Mouse (Mus musculus) midbrain, embryonic 13.5 days (tissue): ENCODE measurements around the gene Cpxm2. TPM values are rescaled to one million over a fixed set of nuclear protein-coding genes. Genes with fewer than 3 reads are reported as not detected.

Experiments
- ATAC-seq: fragments of 200-750 bp; cut with Nextera tagmentation; 2 replicates; pipeline ENCODE4 v1.8.0; 2017; ENCODE audit warnings: mild to moderate bottlenecking, moderate TSS enrichment, moderate library complexity
- H3K27ac ChIP-seq: fragments of 300-500 bp; sonication (generic); 2 replicates; pipeline ENCODE4 v1.5.1; 2015; ENCODE audit warnings: inconsistent platforms, mild to moderate bottlenecking, moderate library complexity
- H3K27me3 ChIP-seq: fragments of 300-500 bp; sonication (generic); 2 replicates; pipeline ENCODE4 v1.6.1; 2015; ENCODE audit warnings: mild to moderate bottlenecking, inconsistent platforms
- H3K36me3 ChIP-seq: fragments of 300-500 bp; sonication (generic); 2 replicates; pipeline ENCODE4 v1.6.1; 2015; ENCODE audit warnings: mild to moderate bottlenecking, inconsistent platforms
- H3K4me1 ChIP-seq: fragments of 300-500 bp; sonication (generic); replicated peaks from 2 replicates; pipeline ENCODE4 v1.6.1; 2015; ENCODE audit warnings: inconsistent platforms
- H3K4me2 ChIP-seq: fragments of 300-500 bp; sonication (generic); replicated peaks from 2 replicates; pipeline ENCODE4 v1.6.1; 2015; ENCODE audit warnings: moderate library complexity, mild to moderate bottlenecking, inconsistent platforms
- H3K4me3 ChIP-seq: fragments of 300-500 bp; sonication (generic); replicated peaks from 2 replicates; pipeline ENCODE4 v1.5.1; 2015; ENCODE audit warnings: mild to moderate bottlenecking, inconsistent platforms
- H3K9ac ChIP-seq: fragments of 300-500 bp; sonication (generic); replicated peaks from 2 replicates; pipeline ENCODE4 v1.6.1; 2015; ENCODE audit warnings: mild to moderate bottlenecking, inconsistent platforms
- H3K9me3 ChIP-seq: fragments of 300-500 bp; sonication (generic); 2 replicates; pipeline ENCODE4 v1.6.1; 2016; ENCODE audit warnings: mild to moderate bottlenecking, inconsistent platforms
- WGBS: fragments of 180-500 bp; shearing (Covaris S2); methylation state at CpG from one replicate; pipeline ENCODE4 v1.1.7; 2015; 5-methylcytosine and 5-hydroxymethylcytosine counted together
- polyA plus RNA-seq: library from polyadenylated mRNA; unstranded; fragments of >200 nt; fragmentation: Nextera tagmentation; extraction: Ambion mirVana; gene quantifications from 2 replicates; pipeline ENCODE4 v1.2.1, GENCODE M21; 2015

Cpxm2 gene
- polyA plus RNA-seq, 1 experiment from 2014 or later: 0.54 TPM

DNA sequence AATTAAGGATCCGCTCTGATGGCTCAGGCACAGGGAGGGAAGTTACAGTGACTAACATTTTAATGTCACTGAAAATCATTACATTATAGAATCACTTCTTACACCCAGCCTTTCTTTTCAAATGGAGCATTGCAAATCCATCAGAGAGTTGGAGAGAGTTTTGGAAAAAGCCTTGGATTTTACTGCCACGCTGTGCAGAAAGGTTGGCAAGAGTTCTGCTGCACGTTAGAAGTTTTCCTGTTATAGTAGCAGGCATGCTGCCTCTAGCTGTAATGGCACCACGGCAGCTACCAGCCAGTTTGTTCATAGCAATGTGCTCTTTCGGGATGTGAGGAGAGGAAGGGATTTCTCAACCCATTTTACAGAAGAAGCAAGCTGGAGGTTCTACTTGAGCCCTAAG, 20.2 kb upstream of the Cpxm2 start:
- no peak overlapping the region for H3K9ac ChIP-seq
- H3K9me3 ChIP-seq: no peaks in the 10 kb centered on the region; the same call in 1 of the 2 replicates
- H3K27me3 ChIP-seq: no peaks in the 10 kb centered on the region
- H3K27ac ChIP-seq: no peak overlapping the region
- WGBS: 87% methylated on average over 5 of the region's 5 CpGs
- peaks cover 4% of the 10 kb centered on the region for H3K4me1 ChIP-seq
- ATAC-seq: no peak
- H3K36me3 ChIP-seq: no peaks in the 10 kb centered on the region
- H3K4me3 ChIP-seq: no peak overlapping the region
- H3K4me2 ChIP-seq: no peak overlapping the region

DNA sequence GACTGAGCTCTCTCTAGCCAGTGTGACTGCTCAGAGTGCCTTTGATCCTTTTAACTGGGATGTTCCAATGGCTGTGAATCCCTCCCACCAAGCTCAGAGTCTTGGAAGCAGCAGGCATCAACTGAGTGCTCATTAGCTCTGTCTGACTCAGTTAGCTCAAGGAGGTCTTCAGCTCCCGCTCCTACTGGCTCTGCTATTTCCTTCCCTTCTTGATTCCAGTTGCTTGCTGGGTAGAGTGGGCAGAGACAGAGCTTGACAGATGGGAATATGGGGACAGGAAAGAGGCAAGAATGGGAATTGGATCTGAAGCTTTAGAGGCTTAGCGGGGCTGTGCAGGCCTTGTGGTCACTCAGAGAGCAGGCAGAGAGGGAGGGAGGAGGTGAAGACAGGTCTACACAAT, 19.8 kb upstream of the Cpxm2 start:
- WGBS: 78% methylated on average over 2 of the region's 2 CpGs

DNA sequence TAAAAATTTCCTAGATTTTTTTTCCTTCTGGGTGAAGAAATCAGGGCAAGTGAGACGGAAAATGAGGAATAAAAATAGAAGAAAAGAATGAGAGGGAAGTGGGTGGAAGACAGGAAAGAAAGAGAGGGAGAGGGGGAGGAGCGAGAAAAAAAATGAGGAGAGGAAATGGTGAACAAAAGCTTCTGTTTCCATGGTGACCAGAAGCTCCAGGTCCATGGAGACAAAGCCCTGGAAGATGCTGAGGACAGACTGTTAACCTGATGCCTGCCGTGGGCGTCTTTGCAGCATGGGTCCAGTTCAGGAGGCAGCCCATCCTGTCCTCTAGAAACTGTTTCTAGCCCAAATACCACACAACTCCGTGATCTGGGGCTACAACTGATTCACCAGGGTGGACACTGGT, 17.7 kb upstream of the Cpxm2 start:
- Histone ChIP-seq H3K36me3 (no peaks in the 10 kb centered on the region), H3K27ac (peak overlapping the region; percentile 9; the same call in 1 of the 2 replicates), H3K9ac (no peak overlapping the region), H3K9me3 (no peaks in the 10 kb centered on the region; the same call in 1 of the 2 replicates), H3K4me1 (peaks cover 6% of the 10 kb centered on the region), H3K27me3 (no peaks in the 10 kb centered on the region), H3K4me2 (no peak overlapping the region), H3K4me3 (no peak overlapping the region)
- 0 out of 2 replicates have a peak, but pooled peaks have one; percentile 37 for ATAC-seq
- 58% methylated on average over 5 of the region's 5 CpGs for WGBS

More for the DNA sequence above, 19.8 kb upstream of the Cpxm2 start:
- no peak overlapping the region for H3K4me2 ChIP-seq
- no peaks in the 10 kb centered on the region for H3K27me3 ChIP-seq
- no peaks in the 10 kb centered on the region; the same call in 1 of the 2 replicates for H3K9me3 ChIP-seq
- H3K4me3 ChIP-seq: no peak overlapping the region
- no peak for ATAC-seq
- peaks cover 6% of the 10 kb centered on the region for H3K4me1 ChIP-seq
- H3K36me3 ChIP-seq: no peaks in the 10 kb centered on the region
- no peak overlapping the region for H3K9ac ChIP-seq
- no peak overlapping the region for H3K27ac ChIP-seq

DNA sequence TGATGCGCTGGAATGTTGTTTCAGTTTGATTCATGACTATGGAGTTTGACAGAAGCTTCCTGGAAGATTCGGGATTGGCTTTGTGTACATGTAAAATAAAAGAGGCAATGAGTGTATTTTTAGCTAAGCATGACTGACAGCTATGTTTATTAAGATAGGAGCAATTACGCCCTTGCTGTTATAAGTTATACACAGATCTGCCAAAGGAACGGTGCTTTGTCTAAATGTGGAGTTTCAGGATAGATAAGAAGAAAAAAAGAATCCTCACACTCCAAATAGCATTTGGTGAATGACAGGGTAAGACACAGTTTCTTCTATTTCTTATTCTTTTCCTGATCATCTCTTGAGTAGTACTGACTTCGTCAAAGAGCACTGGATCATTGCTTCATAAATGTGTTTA, 17.2 kb upstream of the Cpxm2 start:
- H3K9me3 ChIP-seq: no peaks in the 10 kb centered on the region; the same call in 1 of the 2 replicates
- H3K4me1 ChIP-seq: peaks cover 6% of the 10 kb centered on the region
- 82% methylated on average over 5 of the region's 5 CpGs for WGBS
- H3K27ac ChIP-seq: peak overlapping the region; percentile 25; the same call in 1 of the 2 replicates
- no peaks in the 10 kb centered on the region for H3K36me3 ChIP-seq
- ATAC-seq: no peak
- no peak overlapping the region for H3K4me3 ChIP-seq
- H3K27me3 ChIP-seq: no peaks in the 10 kb centered on the region
- no peak overlapping the region for H3K4me2 ChIP-seq
- H3K9ac ChIP-seq: no peak overlapping the region

DNA sequence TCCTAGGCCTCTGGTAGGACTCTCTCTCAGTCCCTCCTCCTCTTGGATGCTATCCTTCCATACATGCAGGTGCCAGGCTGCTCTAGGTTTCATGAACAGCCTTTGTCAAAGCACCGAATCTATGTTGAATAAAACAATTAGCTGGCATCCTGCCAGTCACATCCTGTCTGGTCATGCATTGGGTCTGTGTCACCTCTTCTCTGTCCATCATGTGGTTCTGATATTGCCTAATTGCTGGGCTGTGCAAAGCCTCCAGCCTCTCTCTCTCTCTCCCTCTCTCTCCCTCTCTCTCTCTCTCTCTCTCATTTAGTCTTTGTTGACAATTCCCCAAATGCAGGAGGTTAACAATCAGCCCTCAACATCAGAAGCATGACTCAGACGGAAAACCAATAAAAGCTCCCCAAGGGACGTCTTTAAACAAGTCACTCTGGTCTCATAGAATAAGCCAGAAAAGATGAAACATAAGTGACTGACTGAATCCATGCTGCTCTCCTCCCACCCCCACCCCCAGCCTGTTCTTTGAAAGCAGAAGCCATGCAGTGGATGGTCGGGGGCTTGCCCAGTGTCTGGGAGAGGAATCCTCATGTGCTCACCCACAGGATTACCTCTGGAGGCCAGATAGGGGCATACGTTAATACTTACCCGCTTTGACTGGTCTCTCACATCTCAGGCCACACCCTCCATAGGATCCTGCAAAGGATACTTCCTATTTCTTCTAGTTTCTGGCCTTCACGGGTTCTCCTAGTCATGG, 15.1 kb upstream of the Cpxm2 start:
- Histone ChIP-seq H3K4me2 (no peak overlapping the region), H3K4me1 (peaks cover 6% of the 10 kb centered on the region), H3K4me3 (no peak overlapping the region), H3K36me3 (no peaks in the 10 kb centered on the region), H3K9ac (no peak overlapping the region), H3K27me3 (no peaks in the 10 kb centered on the region), H3K27ac (peak overlapping the region; percentile 8), H3K9me3 (no peaks in the 10 kb centered on the region; the same call in 1 of the 2 replicates)
- WGBS: 44% methylated on average over 7 of the region's 7 CpGs
- ATAC-seq: peak; percentile 75

DNA sequence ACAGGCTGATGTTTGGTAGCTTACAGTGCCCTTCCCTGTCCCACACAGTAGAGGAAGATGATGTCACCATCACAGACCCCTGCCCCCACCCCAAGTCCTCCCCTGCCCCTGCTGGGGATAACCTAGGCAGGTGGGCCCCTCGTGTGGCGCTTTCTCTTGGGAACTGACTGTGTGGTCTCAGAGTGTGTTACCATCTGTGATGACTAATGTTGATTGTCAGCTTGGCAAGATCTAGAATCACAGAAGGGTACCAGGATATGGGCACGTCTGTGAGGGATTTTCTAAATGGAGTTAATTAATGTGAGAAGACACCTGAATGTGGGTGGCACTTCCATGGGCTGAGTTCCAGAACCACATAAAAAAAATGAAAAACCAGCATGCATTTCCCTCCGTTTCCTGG, 12.7 kb upstream of the Cpxm2 start:
- H3K9ac ChIP-seq: no peak overlapping the region
- no peaks in the 10 kb centered on the region; the same call in 1 of the 2 replicates for H3K9me3 ChIP-seq
- no peak overlapping the region for H3K4me3 ChIP-seq
- H3K4me1 ChIP-seq: peaks cover 6% of the 10 kb centered on the region
- no peak overlapping the region for H3K27ac ChIP-seq
- WGBS: 73% methylated on average over 4 of the region's 4 CpGs
- H3K27me3 ChIP-seq: no peaks in the 10 kb centered on the region
- no peak for ATAC-seq
- no peaks in the 10 kb centered on the region for H3K36me3 ChIP-seq
- H3K4me2 ChIP-seq: no peak overlapping the region

DNA sequence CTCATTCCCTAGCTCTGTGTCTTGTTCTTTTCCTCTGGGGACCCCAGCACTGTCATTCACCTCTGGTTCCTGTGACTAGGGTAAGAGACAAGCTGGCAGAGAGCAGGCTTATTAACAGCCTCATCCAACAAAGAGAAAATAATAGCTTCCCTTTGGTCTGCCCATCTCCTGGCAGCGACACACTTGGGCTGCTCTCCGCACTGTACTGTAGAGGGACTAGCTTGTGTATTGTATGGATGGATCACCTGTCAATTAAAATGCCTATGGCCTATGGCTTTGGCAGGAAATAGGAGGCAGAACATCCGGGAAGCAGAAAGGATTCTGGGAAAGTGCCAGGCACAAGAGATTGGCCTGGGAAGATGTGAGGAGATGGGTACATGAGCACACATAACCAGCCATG, 7.7 kb upstream of the Cpxm2 start:
- Histone ChIP-seq H3K4me1 (peaks cover 11% of the 10 kb centered on the region), H3K36me3 (no peaks in the 10 kb centered on the region), H3K9me3 (no peaks in the 10 kb centered on the region), H3K27me3 (no peaks in the 10 kb centered on the region), H3K9ac (no peak overlapping the region), H3K4me3 (no peak overlapping the region), H3K4me2 (no peak overlapping the region), H3K27ac (0 out of 2 replicates have a peak overlapping the region, but pooled peaks have one; percentile 12)
- ATAC-seq: peak; percentile 82
- WGBS: 68% methylated on average over 3 of the region's 3 CpGs

DNA sequence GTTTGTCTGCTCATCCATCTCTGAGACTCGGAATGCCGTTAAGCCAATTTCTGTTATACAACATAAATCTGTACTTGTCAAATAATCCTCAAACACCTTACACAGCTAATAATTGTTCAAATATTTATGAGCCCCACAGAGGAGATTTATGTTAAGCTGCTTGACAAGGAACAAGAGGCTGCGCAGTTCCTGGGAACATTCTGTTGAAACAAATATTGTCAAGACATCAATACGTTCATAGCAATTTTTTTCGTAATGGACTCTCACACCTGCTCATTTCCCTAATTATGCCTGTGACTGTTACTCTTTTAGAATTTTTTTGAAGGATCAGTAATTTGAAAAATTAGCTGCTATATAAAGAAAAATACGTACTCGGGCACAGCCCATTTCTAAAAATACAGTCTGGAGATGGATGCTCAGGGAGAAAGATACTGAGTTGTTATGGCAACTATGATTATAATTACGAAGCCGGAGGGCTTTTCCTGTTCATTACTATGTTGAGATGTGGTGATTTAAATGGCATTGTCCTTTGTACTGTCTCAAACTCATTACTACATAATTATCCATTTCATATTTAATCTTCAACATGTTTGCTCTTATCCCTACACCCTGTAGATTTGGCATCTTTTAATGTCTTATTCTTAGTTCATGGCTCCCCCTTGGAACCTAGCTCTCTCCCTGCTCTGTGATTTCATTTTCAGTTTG, 3.9 kb upstream of the Cpxm2 start:
- peak; percentile 24; the same call in 1 of the 2 replicates for ATAC-seq
- Histone ChIP-seq H3K9ac (no peak overlapping the region), H3K4me3 (no peak overlapping the region), H3K27ac (peak overlapping the region; percentile 75), H3K27me3 (peaks cover 28% of the 10 kb centered on the region), H3K36me3 (no peaks in the 10 kb centered on the region), H3K4me2 (no peak overlapping the region), H3K9me3 (no peaks in the 10 kb centered on the region), H3K4me1 (peaks cover 32% of the 10 kb centered on the region)
- WGBS: 55% methylated on average over 9 of the region's 9 CpGs

DNA sequence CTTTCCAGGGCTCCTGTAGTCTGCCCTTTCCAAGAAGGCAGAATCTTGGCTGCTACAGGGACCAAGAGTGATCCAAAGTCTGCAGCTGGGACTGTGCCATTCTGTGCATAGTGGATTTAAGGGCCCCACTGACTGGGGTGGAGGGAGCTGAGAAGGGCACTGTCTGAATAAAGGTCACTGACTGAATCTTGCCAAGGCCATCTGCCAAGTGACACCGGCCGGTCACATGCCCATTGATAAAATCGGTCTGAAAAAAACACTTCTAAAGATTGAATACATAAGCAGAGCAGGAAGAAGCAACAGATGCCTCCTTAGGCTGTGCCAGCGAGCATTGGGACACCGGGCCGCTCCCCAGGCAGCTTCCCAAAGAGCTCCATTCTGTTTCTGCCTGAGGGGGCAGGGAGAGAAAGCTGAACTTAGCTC, 803 bp downstream of the Cpxm2 start:
- Histone ChIP-seq H3K27ac (no peak overlapping the region), H3K4me3 (peak overlapping the region; percentile 35; the same call in 1 of the 2 replicates)
- ATAC-seq: 0 out of 2 replicates have a peak, but pooled peaks have one; percentile 51

DNA sequence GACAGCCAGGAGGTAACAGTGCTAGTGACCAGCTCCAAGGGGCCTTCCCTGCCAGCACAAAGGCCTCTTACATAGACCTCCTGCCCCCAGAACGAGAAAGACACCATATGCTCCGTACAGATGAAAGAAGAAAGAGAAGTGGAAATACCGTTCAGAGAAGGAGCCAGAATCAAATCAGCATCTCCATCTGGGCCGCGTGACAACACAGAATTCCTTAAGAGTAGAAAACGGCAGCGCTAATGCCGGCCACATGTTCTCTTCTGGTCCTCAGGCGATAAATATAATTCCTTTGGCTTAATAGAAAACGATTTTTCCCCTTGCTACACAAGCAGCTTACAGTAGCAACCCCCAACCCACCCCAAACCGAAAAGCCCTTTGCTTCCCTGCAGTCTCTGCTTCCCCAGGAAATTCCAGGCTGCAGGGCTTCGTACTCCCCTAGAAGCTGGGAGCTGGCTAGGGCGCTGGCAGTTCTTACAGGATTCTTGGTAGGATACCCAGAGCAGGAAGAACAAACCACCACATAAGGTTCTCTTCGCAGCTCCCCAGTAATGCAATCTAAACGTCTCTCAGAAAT, 9.2 kb downstream of the Cpxm2 start:
- H3K4me2 ChIP-seq: no peak overlapping the region
- WGBS: 78% methylated on average over 15 of the region's 15 CpGs
- H3K9me3 ChIP-seq: no peaks in the 10 kb centered on the region
- H3K36me3 ChIP-seq: no peaks in the 10 kb centered on the region
- no peak overlapping the region for H3K9ac ChIP-seq
- no peak overlapping the region for H3K4me3 ChIP-seq
- H3K4me1 ChIP-seq: no peaks in the 10 kb centered on the region
- ATAC-seq: no peak
- H3K27me3 ChIP-seq: no peaks in the 10 kb centered on the region
- no peak overlapping the region for H3K27ac ChIP-seq

More for the DNA sequence above, 803 bp downstream of the Cpxm2 start:
- no peaks in the 10 kb centered on the region for H3K36me3 ChIP-seq
- no peak overlapping the region for H3K9ac ChIP-seq
- peaks cover 32% of the 10 kb centered on the region for H3K27me3 ChIP-seq
- H3K4me1 ChIP-seq: peaks cover 32% of the 10 kb centered on the region
- 21% methylated on average over 6 of the region's 6 CpGs for WGBS
- peak overlapping the region; percentile 68 for H3K4me2 ChIP-seq
- H3K9me3 ChIP-seq: no peaks in the 10 kb centered on the region

DNA sequence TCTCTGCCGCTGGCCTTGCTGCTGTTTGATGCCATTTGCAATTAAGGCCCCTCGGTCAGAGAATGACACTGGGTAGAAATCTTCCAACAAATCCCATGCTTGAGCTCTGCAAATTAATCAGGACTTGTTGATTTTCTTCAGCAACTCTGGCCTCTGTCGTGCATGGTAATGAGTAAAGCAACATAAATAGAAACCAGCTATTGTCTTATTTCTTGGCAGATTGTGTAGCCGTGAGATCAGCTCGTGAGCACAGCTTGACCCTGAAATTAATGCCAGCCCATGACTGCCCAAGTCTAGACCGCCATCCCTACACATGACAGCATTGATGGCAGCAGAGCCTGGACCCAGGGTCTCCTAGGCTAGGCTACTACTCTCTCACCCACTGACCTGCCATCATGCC, 25.9 kb downstream of the Cpxm2 start:
- ATAC-seq: no peak
- Histone ChIP-seq H3K27ac (no peak overlapping the region), H3K9ac (no peak overlapping the region), H3K4me2 (no peak overlapping the region), H3K27me3 (no peaks in the 10 kb centered on the region), H3K4me3 (no peak overlapping the region), H3K9me3 (no peaks in the 10 kb centered on the region), H3K36me3 (no peaks in the 10 kb centered on the region), H3K4me1 (no peaks in the 10 kb centered on the region; the same call in 1 of the 2 replicates)
- 70% methylated on average over 6 of the region's 6 CpGs for WGBS

DNA sequence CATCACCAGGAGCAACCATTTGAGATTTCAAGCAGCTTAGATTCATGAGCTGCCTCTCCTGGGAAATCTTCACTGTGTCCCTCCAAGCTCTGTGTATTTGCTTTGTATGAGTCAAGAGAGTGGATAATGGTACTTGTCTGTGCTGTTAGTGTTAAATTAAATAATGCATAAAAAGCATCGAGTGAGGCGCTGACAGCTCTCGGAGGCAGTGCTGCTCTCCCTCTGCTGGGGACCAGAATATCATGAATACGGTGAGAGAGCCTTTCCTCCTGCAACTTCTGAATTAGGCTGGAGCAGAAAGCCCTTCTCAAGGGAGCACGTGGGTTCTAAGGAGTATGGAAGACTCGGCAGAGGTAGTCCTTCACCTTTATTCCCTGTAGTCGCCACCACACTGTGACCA, 29.6 kb downstream of the Cpxm2 start:
- Histone ChIP-seq H3K27me3 (no peaks in the 10 kb centered on the region), H3K9me3 (no peaks in the 10 kb centered on the region), H3K4me1 (no peaks in the 10 kb centered on the region; the same call in 1 of the 2 replicates), H3K4me2 (no peak overlapping the region), H3K9ac (no peak overlapping the region), H3K36me3 (no peaks in the 10 kb centered on the region), H3K4me3 (no peak overlapping the region), H3K27ac (no peak overlapping the region)
- no peak for ATAC-seq
- WGBS: 71% methylated on average over 7 of the region's 7 CpGs
